Mouse (Mus musculus) MEL (cell line): Measurements from ENCODE around the gene Chmp3. TPM values are rescaled to one million over a fixed set of nuclear protein-coding genes. Genes with fewer than 3 reads are reported as not detected.

Source experiments
- DNase-seq: peaks from one replicate; pipeline ENCODE4 v3.0.0; 2011; ENCODE audit warnings: low read depth, low spot score
- H3K27ac ChIP-seq: 2 replicates; pipeline ENCODE4 v1.5.1; 2012; ENCODE audit warnings: low read depth, mild to moderate bottlenecking, control low read depth, low read length, moderate library complexity; ENCODE audit not compliant: control insufficient read depth
- H3K27me3 ChIP-seq, 2 experiments: fragments of 150-350 bp in 1 of 2; sonication (generic) in 1 of 2; 2 replicates each; pipeline ENCODE4 v1.6.1; 2012; ENCODE audit warnings: low read length in 2 of 2, mild to moderate bottlenecking in 2 of 2, improper control_type of control experiment in 1 of 2, moderate library complexity in 1 of 2; ENCODE audit not compliant: insufficient read depth in 2 of 2, control insufficient read depth in 1 of 2
- H3K36me3 ChIP-seq, 2 experiments: 2 replicates each; pipeline ENCODE4 v1.6.1; 2012 to 2014; ENCODE audit warnings: low read length in 2 of 2, improper control_type of control experiment in 1 of 2, inconsistent platforms in 1 of 2, mild to moderate bottlenecking in 1 of 2; ENCODE audit not compliant: insufficient read depth in 2 of 2, control insufficient read depth in 1 of 2
- H3K4me1 ChIP-seq, 2 experiments: fragments of 150-350 bp in 1 of 2; sonication (generic) in 1 of 2; 2 replicates each; pipeline ENCODE4 v1.6.1; 2012; ENCODE audit warnings: low read length in 2 of 2, improper control_type of control experiment in 1 of 2, mild to moderate bottlenecking in 1 of 2; ENCODE audit not compliant: insufficient read depth in 2 of 2, control insufficient read depth in 1 of 2
- H3K4me3 ChIP-seq, 2 experiments: fragments of 150-350 bp in 1 of 2; sonication (generic) in 1 of 2; 2 replicates each; pipeline ENCODE4 v1.5.1; 2012; ENCODE audit warnings: low read depth in 2 of 2, low read length in 2 of 2, mild to moderate bottlenecking in 2 of 2, moderate library complexity in 2 of 2, control low read depth in 1 of 2, improper control_type of control experiment in 1 of 2; ENCODE audit not compliant: control insufficient read depth in 1 of 2, insufficient read depth in 1 of 2
- H3K79me2 ChIP-seq: 2 replicates; pipeline ENCODE4 v1.6.1; 2012; ENCODE audit warnings: mild to moderate bottlenecking, low read length, moderate library complexity; ENCODE audit not compliant: control insufficient read depth, poor library complexity, insufficient read depth
- H3K9ac ChIP-seq: 2 replicates; pipeline ENCODE4 v1.6.1; 2012; ENCODE audit warnings: low read depth, mild to moderate bottlenecking, control low read depth, low read length, moderate library complexity; ENCODE audit not compliant: control insufficient read depth, poor library complexity, severe bottlenecking
- H3K9me3 ChIP-seq: fragments of 150-350 bp; sonication (generic); replicated peaks from 2 replicates; pipeline ENCODE4 v1.6.1; 2012; ENCODE audit warnings: mild to moderate bottlenecking, low read length, improper control_type of control experiment, moderate library complexity; ENCODE audit not compliant: insufficient read depth
- CHD1 ChIP-seq: IDR thresholded peaks from 2 replicates; pipeline ENCODE4 v1.6.1; 2012; ENCODE audit warnings: low read depth, mild to moderate bottlenecking, inconsistent platforms, low read length, improper control_type of control experiment
- EP300 ChIP-seq, 2 experiments: IDR thresholded peaks; 2 replicates each; pipeline ENCODE4 v1.6.1; 2011; ENCODE audit warnings: improper control_type of control experiment in 2 of 2, low read length in 2 of 2, low read depth in 1 of 2, mild to moderate bottlenecking in 1 of 2
- ETS1 ChIP-seq: IDR thresholded peaks from 2 replicates; pipeline ENCODE4 v1.6.1; 2012; ENCODE audit warnings: low read depth, mild to moderate bottlenecking, inconsistent platforms, low read length, improper control_type of control experiment, moderate library complexity
- GABPA ChIP-seq: IDR thresholded peaks from 2 replicates; pipeline ENCODE4 v1.6.1; 2012; ENCODE audit warnings: low read depth, mild to moderate bottlenecking, inconsistent platforms, low read length, improper control_type of control experiment, moderate library complexity
- GATA1 ChIP-seq: IDR thresholded peaks from 2 replicates; pipeline ENCODE4 v1.6.1; 2011; ENCODE audit warnings: low read depth, low read length, improper control_type of control experiment
- KAT2A ChIP-seq: conservative IDR thresholded peaks from 2 replicates; pipeline ENCODE4 v1.6.1; 2012; ENCODE audit warnings: low read depth, low read length, improper control_type of control experiment, inconsistent platforms
- MAX ChIP-seq: IDR thresholded peaks from 2 replicates; pipeline ENCODE4 v1.6.1; 2011; ENCODE audit warnings: low read length, improper control_type of control experiment
- MXI1 ChIP-seq: IDR thresholded peaks from 2 replicates; pipeline ENCODE4 v1.6.1; 2011; ENCODE audit warnings: mild to moderate bottlenecking, low read depth, low read length, improper control_type of control experiment
- MYC ChIP-seq: IDR thresholded peaks from 2 replicates; pipeline ENCODE4 v1.6.1; 2011; ENCODE audit warnings: low read depth, mild to moderate bottlenecking, low read length, improper control_type of control experiment, moderate library complexity
- NELFE ChIP-seq: IDR thresholded peaks from 2 replicates; pipeline ENCODE4 v1.6.1; 2011; ENCODE audit warnings: low read depth, low read length, improper control_type of control experiment
- NRF1 ChIP-seq: IDR thresholded peaks from 2 replicates; pipeline ENCODE4 v1.6.1; 2014; ENCODE audit warnings: low read depth, mild to moderate bottlenecking, inconsistent platforms, low read length, improper control_type of control experiment, moderate library complexity; ENCODE audit not compliant: poor library complexity, insufficient read depth, severe bottlenecking
- POLR2AphosphoS2 ChIP-seq: IDR thresholded peaks from 2 replicates; pipeline ENCODE4 v1.6.1; 2011; ENCODE audit warnings: low read length, improper control_type of control experiment
- RAD21 ChIP-seq: IDR thresholded peaks from 2 replicates; pipeline ENCODE4 v1.6.1; 2011; ENCODE audit warnings: mild to moderate bottlenecking, low read depth, low read length, improper control_type of control experiment
- RCOR1 ChIP-seq: IDR thresholded peaks from 2 replicates; pipeline ENCODE4 v1.6.1; 2012; ENCODE audit warnings: low read depth, mild to moderate bottlenecking, inconsistent platforms, low read length, improper control_type of control experiment
- TAL1 ChIP-seq: IDR thresholded peaks from 2 replicates; pipeline ENCODE4 v1.6.1; 2012; ENCODE audit warnings: mild to moderate bottlenecking, inconsistent platforms, low read length, moderate library complexity, mixed read lengths
- TCF12 ChIP-seq: IDR thresholded peaks from 2 replicates; pipeline ENCODE4 v1.6.1; 2014; ENCODE audit warnings: low read depth, mild to moderate bottlenecking, inconsistent platforms, low read length, improper control_type of control experiment, moderate library complexity
- USF2 ChIP-seq, 2 experiments: IDR thresholded peaks; 2 replicates each; pipeline ENCODE4 v1.6.1; 2011 to 2012; ENCODE audit warnings: improper control_type of control experiment in 2 of 2, low read length in 2 of 2, borderline replicate concordance in 1 of 2, inconsistent platforms in 1 of 2, low read depth in 1 of 2, mild to moderate bottlenecking in 1 of 2; ENCODE audit not compliant: insufficient read depth in 1 of 2
- ZKSCAN1 ChIP-seq: IDR thresholded peaks from 2 replicates; pipeline ENCODE4 v1.6.1; 2012; ENCODE audit warnings: low read depth, mild to moderate bottlenecking, inconsistent platforms, low read length, improper control_type of control experiment, moderate library complexity
- polyA plus RNA-seq, 2 experiments: library from polyadenylated mRNA; stranded (reverse) in 1 of 2; unstranded in 1 of 2; fragments of >175 nt in 1 of 2; fragments of >200 nt in 1 of 2; gene quantifications; 2 replicates each; pipeline versions ENCODE4 v1.2.1 to v1.2.4; 2012; ENCODE audit warnings: low replicate concordance in 2 of 2, low read depth in 1 of 2; ENCODE audit not compliant: insufficient read length in 2 of 2, insufficient read depth in 1 of 2, missing spikeins in 1 of 2
- total RNA-seq: library from RNA; depleted of rRNA; stranded (reverse); fragments of 300-350 nt; gene quantifications from 2 replicates; pipeline ENCODE4 v1.2.3, GENCODE M21; 2012

Chmp3 gene
- total and polyA plus RNA-seq, 3 experiments, result 41.7 to 69.3 TPM; not detected in 1

DNA sequence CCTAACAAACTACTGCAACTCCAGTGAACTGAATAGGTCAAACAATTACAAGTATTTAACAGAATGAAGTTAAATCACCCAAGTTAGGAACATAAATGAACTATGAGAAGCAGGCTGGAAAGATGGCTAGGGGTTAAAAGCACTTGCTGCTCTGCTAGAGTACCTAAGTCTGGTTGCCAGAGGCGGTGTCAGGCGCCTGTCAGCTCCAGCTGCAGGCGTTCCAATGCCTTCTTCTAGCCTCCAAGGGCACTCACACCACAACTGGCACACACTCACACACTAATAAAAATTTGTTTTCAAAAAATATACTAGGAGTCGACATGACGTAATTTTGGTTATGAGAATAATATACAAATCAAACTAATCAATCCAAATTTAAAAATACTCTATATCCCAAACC is 78.0 kb downstream of the Chmp3 start (continued):
- TF ChIP-seq NRF1 (no peak), ZKSCAN1 (no peak), MXI1 (no peak)
- TF ChIP-seq, all 39 proteins: peak for 0

DNA sequence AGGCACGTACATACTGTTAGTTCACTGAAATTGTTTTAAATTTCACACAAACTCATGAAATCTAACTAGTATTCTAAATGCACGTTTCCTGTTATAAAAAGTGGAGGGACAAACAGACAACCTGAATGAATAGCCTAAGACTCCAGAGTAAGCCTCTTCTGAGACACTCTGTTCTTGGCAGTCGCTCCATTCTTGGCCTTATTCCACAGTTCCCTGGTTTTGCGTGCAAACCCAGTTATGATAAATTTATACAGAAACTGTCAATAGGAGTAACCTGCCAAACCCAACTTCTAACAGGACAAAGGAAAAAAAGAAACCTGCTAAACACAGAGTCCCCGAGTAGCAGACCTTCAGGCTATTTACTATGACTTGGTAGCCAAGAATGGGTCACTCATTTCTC is 78.4 kb downstream of the Chmp3 start:
- no peaks in the 10 kb centered on the region for H3K9me3 ChIP-seq
- no peak for TF ChIP-seq KAT2A
- no peak for TF ChIP-seq GABPA
- no peak for TF ChIP-seq POLR2AphosphoS2
- no peak for TF ChIP-seq NELFE
- H3K36me3 ChIP-seq, result peaks cover 6 to 67% of the 10 kb centered on the region in 2 experiments
- H3K27ac ChIP-seq, result no peak overlapping the region
- no peak overlapping the region for H3K9ac ChIP-seq
- no peaks in the 10 kb centered on the region for H3K27me3 ChIP-seq
- H3K4me3 ChIP-seq, result no peak overlapping the region
- H3K4me1 ChIP-seq, result no peaks in the 10 kb centered on the region
- DNase-seq, result no peak
- H3K79me2 ChIP-seq, result no peaks in the 10 kb centered on the region

DNA sequence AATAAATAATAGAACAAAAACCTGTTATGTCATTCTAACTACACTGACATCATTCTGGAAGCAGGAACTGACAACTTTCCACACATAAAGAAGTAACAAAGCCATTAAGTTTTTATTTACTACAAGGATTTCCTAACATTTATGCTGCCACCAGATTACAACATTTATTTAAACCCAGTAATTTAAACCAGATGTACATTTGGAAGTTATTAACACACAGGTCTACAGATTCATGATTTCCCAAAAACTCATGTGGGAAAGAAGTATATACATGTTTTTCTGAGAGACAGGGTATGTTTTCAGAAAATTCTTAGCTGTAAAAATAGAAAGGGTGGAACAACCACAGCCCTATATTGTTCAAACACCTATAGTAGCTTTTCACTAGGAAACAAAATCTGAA is 81.1 kb downstream of the Chmp3 start:
- no peaks in the 10 kb centered on the region for H3K9me3 ChIP-seq
- H3K4me3 ChIP-seq, result no peak overlapping the region
- DNase-seq, result no peak
- H3K27me3 ChIP-seq, result no peaks in the 10 kb centered on the region
- 0 out of 2 replicates have a peak, but pooled peaks cover 2% of the 10 kb centered on the region for H3K79me2 ChIP-seq
- no peak overlapping the region for H3K27ac ChIP-seq
- TF ChIP-seq EP300 (IDR thresholded peaks at IDR 0.05; ENCODE audit: low read depth in 1 of 2, low read length in 2 of 2), result no peak
- H3K4me1 ChIP-seq, result peaks cover 0 to 16% of the 10 kb centered on the region in 2 experiments; a peak in 2 of 4 replicates
- H3K36me3 ChIP-seq, result peaks cover 26 to 66% of the 10 kb centered on the region in 2 experiments
- H3K9ac ChIP-seq, result no peak overlapping the region

DNA sequence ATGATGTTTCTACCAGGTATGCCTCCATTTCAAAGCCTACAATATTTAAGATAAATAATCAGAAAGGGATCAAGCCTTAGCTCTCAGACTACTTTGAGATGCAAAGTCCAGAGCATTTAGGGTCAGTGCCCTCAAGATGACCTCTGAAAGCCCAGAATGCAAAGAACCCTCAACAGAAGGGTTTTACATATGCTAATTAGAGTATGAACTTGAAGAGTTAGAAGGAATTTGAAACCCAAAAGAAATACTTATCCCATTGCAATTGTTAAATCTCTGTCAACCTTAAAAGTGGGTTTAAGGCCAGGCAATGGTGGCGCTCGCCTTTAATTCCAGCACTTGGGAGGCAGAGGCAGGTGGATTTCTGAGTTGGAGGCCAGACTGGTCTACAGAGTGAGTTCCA is 82.4 kb downstream of the Chmp3 start:
- Histone ChIP-seq H3K27me3 (no peaks in the 10 kb centered on the region), H3K27ac (no peak overlapping the region), H3K4me1 (peaks cover 5 to 16% of the 10 kb centered on the region in 2 experiments; a peak in 2 of 4 replicates), H3K79me2 (peaks cover 5% of the 10 kb centered on the region; the same call in 1 of the 2 replicates), H3K36me3 (peaks cover 37 to 59% of the 10 kb centered on the region in 2 experiments)
- DNase-seq, result no peak
- TF ChIP-seq GABPA, result no peak
- no peak for TF ChIP-seq RAD21
- TF ChIP-seq MYC, result no peak
- no peak for TF ChIP-seq GATA1
- no peak for TF ChIP-seq RCOR1
- TF ChIP-seq TAL1, result no peak
- no peak for TF ChIP-seq CHD1
- no peak for TF ChIP-seq ETS1
- TF ChIP-seq TCF12, result no peak
- TF ChIP-seq USF2 (IDR thresholded peaks at IDR 0.05; ENCODE audit: borderline replicate concordance in 1 of 2, insufficient read depth in 1 of 2, low read depth in 1 of 2, low read length in 2 of 2), result no peak
- no peak for TF ChIP-seq MAX
- TF ChIP-seq, all 39 proteins: peak for 0
- no peak overlapping the region for H3K9ac ChIP-seq
- H3K4me3 ChIP-seq, result no peak overlapping the region
- no peaks in the 10 kb centered on the region for H3K9me3 ChIP-seq
